Mouse (Mus musculus) MEL (cell line): Measurements from ENCODE around the gene Fscn3. TPM values are rescaled to one million over a fixed set of nuclear protein-coding genes. Genes with fewer than 3 reads are reported as not detected.

Experiments used
- DNase-seq: peaks from one replicate; pipeline ENCODE4 v3.0.0; 2011; ENCODE audit warnings: low read depth, low spot score
- H3K27ac ChIP-seq: 2 replicates; pipeline ENCODE4 v1.5.1; 2012; ENCODE audit warnings: low read depth, mild to moderate bottlenecking, control low read depth, low read length, moderate library complexity; ENCODE audit not compliant: control insufficient read depth
- H3K27me3 ChIP-seq, 2 experiments: fragments of 150-350 bp in 1 of 2; sonication (generic) in 1 of 2; 2 replicates each; pipeline ENCODE4 v1.6.1; 2012; ENCODE audit warnings: low read length in 2 of 2, mild to moderate bottlenecking in 2 of 2, improper control_type of control experiment in 1 of 2, moderate library complexity in 1 of 2; ENCODE audit not compliant: insufficient read depth in 2 of 2, control insufficient read depth in 1 of 2
- H3K36me3 ChIP-seq, 2 experiments: 2 replicates each; pipeline ENCODE4 v1.6.1; 2012 to 2014; ENCODE audit warnings: low read length in 2 of 2, improper control_type of control experiment in 1 of 2, inconsistent platforms in 1 of 2, mild to moderate bottlenecking in 1 of 2; ENCODE audit not compliant: insufficient read depth in 2 of 2, control insufficient read depth in 1 of 2
- H3K4me1 ChIP-seq, 2 experiments: fragments of 150-350 bp in 1 of 2; sonication (generic) in 1 of 2; 2 replicates each; pipeline ENCODE4 v1.6.1; 2012; ENCODE audit warnings: low read length in 2 of 2, improper control_type of control experiment in 1 of 2, mild to moderate bottlenecking in 1 of 2; ENCODE audit not compliant: insufficient read depth in 2 of 2, control insufficient read depth in 1 of 2
- H3K4me3 ChIP-seq, 2 experiments: fragments of 150-350 bp in 1 of 2; sonication (generic) in 1 of 2; 2 replicates each; pipeline ENCODE4 v1.5.1; 2012; ENCODE audit warnings: low read depth in 2 of 2, low read length in 2 of 2, mild to moderate bottlenecking in 2 of 2, moderate library complexity in 2 of 2, control low read depth in 1 of 2, improper control_type of control experiment in 1 of 2; ENCODE audit not compliant: control insufficient read depth in 1 of 2, insufficient read depth in 1 of 2
- H3K79me2 ChIP-seq: 2 replicates; pipeline ENCODE4 v1.6.1; 2012; ENCODE audit warnings: mild to moderate bottlenecking, low read length, moderate library complexity; ENCODE audit not compliant: control insufficient read depth, poor library complexity, insufficient read depth
- H3K9ac ChIP-seq: 2 replicates; pipeline ENCODE4 v1.6.1; 2012; ENCODE audit warnings: low read depth, mild to moderate bottlenecking, control low read depth, low read length, moderate library complexity; ENCODE audit not compliant: control insufficient read depth, poor library complexity, severe bottlenecking
- H3K9me3 ChIP-seq: fragments of 150-350 bp; sonication (generic); replicated peaks from 2 replicates; pipeline ENCODE4 v1.6.1; 2012; ENCODE audit warnings: mild to moderate bottlenecking, low read length, improper control_type of control experiment, moderate library complexity; ENCODE audit not compliant: insufficient read depth
- BHLHE40 ChIP-seq: IDR thresholded peaks from 2 replicates; pipeline ENCODE4 v1.6.1; 2012; ENCODE audit warnings: low read depth, mild to moderate bottlenecking, inconsistent platforms, low read length, improper control_type of control experiment, borderline replicate concordance
- CHD1 ChIP-seq: IDR thresholded peaks from 2 replicates; pipeline ENCODE4 v1.6.1; 2012; ENCODE audit warnings: low read depth, mild to moderate bottlenecking, inconsistent platforms, low read length, improper control_type of control experiment
- CHD2 ChIP-seq: IDR thresholded peaks from 2 replicates; pipeline ENCODE4 v1.6.1; 2011; ENCODE audit warnings: low read length, improper control_type of control experiment
- CTCF ChIP-seq, 3 experiments: IDR thresholded peaks in 2 of 3; conservative IDR thresholded peaks in 1 of 3; 2 replicates each; pipeline ENCODE4 v1.5.1; 2011 to 2012; ENCODE audit warnings: low read length in 3 of 3, low read depth in 2 of 3, mild to moderate bottlenecking in 2 of 3, improper control_type of control experiment in 1 of 3, inconsistent platforms in 1 of 3, mixed read lengths in 1 of 3, moderate library complexity in 1 of 3; ENCODE audit not compliant: control insufficient read depth in 1 of 3, insufficient read depth in 1 of 3, poor library complexity in 1 of 3, severe bottlenecking in 1 of 3
- E2F4 ChIP-seq: IDR thresholded peaks from 2 replicates; pipeline ENCODE4 v1.6.1; 2011; ENCODE audit warnings: low read depth, low read length, improper control_type of control experiment, borderline replicate concordance
- ELF1 ChIP-seq: IDR thresholded peaks from 2 replicates; pipeline ENCODE4 v1.6.1; 2014; ENCODE audit warnings: low read depth, mild to moderate bottlenecking, inconsistent platforms, low read length, improper control_type of control experiment, moderate library complexity
- EP300 ChIP-seq, 2 experiments: IDR thresholded peaks; 2 replicates each; pipeline ENCODE4 v1.6.1; 2011; ENCODE audit warnings: improper control_type of control experiment in 2 of 2, low read length in 2 of 2, low read depth in 1 of 2, mild to moderate bottlenecking in 1 of 2
- GATA1 ChIP-seq: IDR thresholded peaks from 2 replicates; pipeline ENCODE4 v1.6.1; 2011; ENCODE audit warnings: low read depth, low read length, improper control_type of control experiment
- HCFC1 ChIP-seq: IDR thresholded peaks from 2 replicates; pipeline ENCODE4 v1.6.1; 2012; ENCODE audit warnings: low read depth, mild to moderate bottlenecking, inconsistent platforms, low read length, improper control_type of control experiment, moderate library complexity
- JUND ChIP-seq: IDR thresholded peaks from 2 replicates; pipeline ENCODE4 v1.6.1; 2011; ENCODE audit warnings: low read depth, mild to moderate bottlenecking, improper control_type of control experiment, low read length
- KAT2A ChIP-seq: conservative IDR thresholded peaks from 2 replicates; pipeline ENCODE4 v1.6.1; 2012; ENCODE audit warnings: low read depth, low read length, improper control_type of control experiment, inconsistent platforms
- MAFK ChIP-seq: IDR thresholded peaks from 2 replicates; pipeline ENCODE4 v1.6.1; 2011; ENCODE audit warnings: low read depth, mild to moderate bottlenecking, low read length, improper control_type of control experiment, borderline replicate concordance
- MAX ChIP-seq: IDR thresholded peaks from 2 replicates; pipeline ENCODE4 v1.6.1; 2011; ENCODE audit warnings: low read length, improper control_type of control experiment
- MEF2A ChIP-seq: IDR thresholded peaks from 2 replicates; pipeline ENCODE4 v1.6.1; 2014; ENCODE audit warnings: low read depth, mild to moderate bottlenecking, inconsistent platforms, low read length, improper control_type of control experiment; ENCODE audit not compliant: poor library complexity, insufficient replicate concordance, severe bottlenecking; ENCODE audit errors: extremely low read depth
- MXI1 ChIP-seq: IDR thresholded peaks from 2 replicates; pipeline ENCODE4 v1.6.1; 2011; ENCODE audit warnings: mild to moderate bottlenecking, low read depth, low read length, improper control_type of control experiment
- MYB ChIP-seq: IDR thresholded peaks from 2 replicates; pipeline ENCODE4 v1.6.1; 2011; ENCODE audit warnings: mild to moderate bottlenecking, low read depth, low read length, improper control_type of control experiment
- MYC ChIP-seq: IDR thresholded peaks from 2 replicates; pipeline ENCODE4 v1.6.1; 2011; ENCODE audit warnings: low read depth, mild to moderate bottlenecking, low read length, improper control_type of control experiment, moderate library complexity
- NELFE ChIP-seq: IDR thresholded peaks from 2 replicates; pipeline ENCODE4 v1.6.1; 2011; ENCODE audit warnings: low read depth, low read length, improper control_type of control experiment
- NRF1 ChIP-seq: IDR thresholded peaks from 2 replicates; pipeline ENCODE4 v1.6.1; 2014; ENCODE audit warnings: low read depth, mild to moderate bottlenecking, inconsistent platforms, low read length, improper control_type of control experiment, moderate library complexity; ENCODE audit not compliant: poor library complexity, insufficient read depth, severe bottlenecking
- RAD21 ChIP-seq: IDR thresholded peaks from 2 replicates; pipeline ENCODE4 v1.6.1; 2011; ENCODE audit warnings: mild to moderate bottlenecking, low read depth, low read length, improper control_type of control experiment
- SMC3 ChIP-seq: IDR thresholded peaks from 2 replicates; pipeline ENCODE4 v1.6.1; 2011; ENCODE audit warnings: low read depth, low read length, improper control_type of control experiment
- TBP ChIP-seq: IDR thresholded peaks from 2 replicates; pipeline ENCODE4 v1.8.0; 2011; ENCODE audit warnings: low read depth, low read length, improper control_type of control experiment
- TCF12 ChIP-seq: IDR thresholded peaks from 2 replicates; pipeline ENCODE4 v1.6.1; 2014; ENCODE audit warnings: low read depth, mild to moderate bottlenecking, inconsistent platforms, low read length, improper control_type of control experiment, moderate library complexity
- UBTF ChIP-seq: IDR thresholded peaks from 2 replicates; pipeline ENCODE4 v1.6.1; 2012; ENCODE audit warnings: low read depth, mild to moderate bottlenecking, inconsistent platforms, low read length, improper control_type of control experiment, moderate library complexity, borderline replicate concordance; ENCODE audit not compliant: insufficient read depth
- ZC3H11A ChIP-seq: IDR thresholded peaks from 2 replicates; pipeline ENCODE4 v1.6.1; 2012; ENCODE audit warnings: low read depth, mild to moderate bottlenecking, inconsistent platforms, low read length, improper control_type of control experiment
- ZNF384 ChIP-seq: IDR thresholded peaks from 2 replicates; pipeline ENCODE4 v1.6.1; 2012; ENCODE audit warnings: low read depth, mild to moderate bottlenecking, inconsistent platforms, low read length, improper control_type of control experiment
- polyA plus RNA-seq, 2 experiments: library from polyadenylated mRNA; stranded (reverse) in 1 of 2; unstranded in 1 of 2; fragments of >175 nt in 1 of 2; fragments of >200 nt in 1 of 2; gene quantifications; 2 replicates each; pipeline versions ENCODE4 v1.2.1 to v1.2.4; 2012; ENCODE audit warnings: low replicate concordance in 2 of 2, low read depth in 1 of 2; ENCODE audit not compliant: insufficient read length in 2 of 2, insufficient read depth in 1 of 2, missing spikeins in 1 of 2
- total RNA-seq: library from RNA; depleted of rRNA; stranded (reverse); fragments of 300-350 nt; gene quantifications from 2 replicates; pipeline ENCODE4 v1.2.3, GENCODE M21; 2012

Gene Fscn3
- total and polyA plus RNA-seq, 3 experiments = not detected

- H3K79me2 ChIP-seq = no peaks in the 10 kb centered on the region; the same call in 1 of the 2 replicates
- H3K36me3 ChIP-seq = no peaks in the 10 kb centered on the region
- H3K4me3 ChIP-seq = no peak overlapping the region
- no peaks in the 10 kb centered on the region for H3K9me3 ChIP-seq
- H3K27me3 ChIP-seq = no peaks in the 10 kb centered on the region
- H3K4me1 ChIP-seq = no peaks in the 10 kb centered on the region; a peak in 1 of 4 replicates
- H3K9ac ChIP-seq = no peak overlapping the region
- TF ChIP-seq ZC3H11A (peak; percentile 16; the same call in 1 of the 2 replicates), CHD1 (no peak), TCF12 (no peak), ZNF384 (no peak), TBP (no peak), RAD21 (peak; percentile 30), BHLHE40 (no peak), SMC3 (peak; percentile 40), CHD2 (no peak), KAT2A (no peak), NRF1 (no peak), MXI1 (no peak), ELF1 (no peak), NELFE (no peak), MAX (no peak), EP300 (IDR thresholded peaks at IDR 0.05; ENCODE audit: low read depth in 1 of 2, low read length in 2 of 2) (no peak), MEF2A (no peak), JUND (no peak), HCFC1 (no peak), MAFK (no peak), CTCF (IDR thresholded peaks at IDR 0.05 in 2 of 3, conservative IDR thresholded peaks at IDR 0.05 in 1 of 3; ENCODE audit: control insufficient read depth in 1 of 3, insufficient read depth in 1 of 3, low read depth in 2 of 3, low read length in 3 of 3, poor library complexity in 1 of 3, severe bottlenecking in 1 of 3) (peak; percentile 35 to 37 (median 35); a peak in 4 of 6 replicates), MYC (no peak), E2F4 (no peak)
- peak; percentile 42 for DNase-seq
- no peak overlapping the region for H3K27ac ChIP-seq
Observed at GRCm38 (mm10) chr6:28398726-28399125, 28.9 kb upstream of the Fscn3 start.

- peak; percentile 80 for DNase-seq
- no peaks in the 10 kb centered on the region for H3K27me3 ChIP-seq
- no peaks in the 10 kb centered on the region; a peak in 1 of 4 replicates for H3K4me1 ChIP-seq
- TF ChIP-seq CTCF (IDR thresholded peaks at IDR 0.05 in 2 of 3, conservative IDR thresholded peaks at IDR 0.05 in 1 of 3; ENCODE audit: control insufficient read depth in 1 of 3, insufficient read depth in 1 of 3, low read depth in 2 of 3, low read length in 3 of 3, poor library complexity in 1 of 3, severe bottlenecking in 1 of 3) = peak; percentile 48 to 67 (median 59)
- peak; percentile 73 for TF ChIP-seq SMC3
- no peak for TF ChIP-seq MYB
- TF ChIP-seq E2F4 = no peak
- TF ChIP-seq EP300 (IDR thresholded peaks at IDR 0.05; ENCODE audit: low read depth in 1 of 2, low read length in 2 of 2) = no peak
- TF ChIP-seq UBTF = no peak
- no peak for TF ChIP-seq ELF1
- no peak for TF ChIP-seq MEF2A
- no peak for TF ChIP-seq MAFK
- TF ChIP-seq MXI1 = no peak
- TF ChIP-seq GATA1 = no peak
- TF ChIP-seq ZC3H11A = peak; percentile 52
- TF ChIP-seq RAD21 = peak; percentile 80
- TF ChIP-seq, all 39 proteins: peak for 4
- Histone ChIP-seq H3K27ac (no peak overlapping the region), H3K36me3 (no peaks in the 10 kb centered on the region), H3K79me2 (no peaks in the 10 kb centered on the region; the same call in 1 of the 2 replicates), H3K9me3 (no peaks in the 10 kb centered on the region), H3K9ac (no peak overlapping the region), H3K4me3 (no peak overlapping the region)
Observed at GRCm38 (mm10) chr6:28399791-28400190, 27.8 kb upstream of the Fscn3 start.
